Mouse (Mus musculus): ENCODE data around the gene Gm47841. TPM values are rescaled to one million over a fixed set of nuclear protein-coding genes. Genes with fewer than 3 reads are reported as not detected.

Gene Gm47841
- polyA plus RNA-seq (2016; fragmentation: Nextera tagmentation; extraction: Ambion mirVana): not detected in 2 replicates

- Histone ChIP-seq H3K9ac (peak within 1 kb of the TSS; percentile 65), H3K9me3 (no peaks in the 10 kb centered on the region), H3K36me3 (peaks cover 7% of the 10 kb centered on the region; the same call in 1 of the 2 replicates), H3K4me3 (peak within 1 kb of the TSS; percentile 38), H3K27me3 (replicated peaks) (peaks cover 62% of the 10 kb centered on the region), H3K4me1 (peaks cover 24% of the 10 kb centered on the region), H3K27ac (no peak within 1 kb of the TSS), H3K4me2 (replicated peaks) (peak within 1 kb of the TSS; percentile 99)
- 2% methylated on average over 23 of the region's 23 CpGs for WGBS
- peak; percentile 15; the same call in 1 of the 2 replicates for ATAC-seq (ENCODE audit: low FRiP score, low read depth)
These were observed at the start of gene Gm47841 for GRCm38 (mm10) chr15:101047194-101047555. Gm47841 (minus strand) TSS chr15:101047397.

GRCm38 (mm10) chr15:101095392-101095791 is 48.2 kb upstream of the Gm47841 start:
- Histone ChIP-seq H3K27me3 (replicated peaks) (peaks cover 14% of the 10 kb centered on the region), H3K36me3 (no peaks in the 10 kb centered on the region), H3K9me3 (no peaks in the 10 kb centered on the region), H3K9ac (no peak overlapping the region), H3K27ac (no peak overlapping the region), H3K4me2 (replicated peaks) (no peak overlapping the region), H3K4me3 (no peak overlapping the region), H3K4me1 (peaks cover 57% of the 10 kb centered on the region)
- no peak for ATAC-seq (ENCODE audit: low FRiP score, low read depth)
- WGBS: 32% methylated on average over 3 of the region's 3 CpGs

GRCm38 (mm10) chr15:101094979-101095378 is 47.8 kb upstream of the Gm47841 start:
- no peak overlapping the region for H3K9ac ChIP-seq
- H3K4me1 ChIP-seq: peaks cover 57% of the 10 kb centered on the region
- H3K9me3 ChIP-seq: no peaks in the 10 kb centered on the region
- H3K27ac ChIP-seq: no peak overlapping the region
- no peak for ATAC-seq (ENCODE audit: low FRiP score, low read depth)
- no peak overlapping the region for H3K4me2 ChIP-seq (replicated peaks)
- peaks cover 14% of the 10 kb centered on the region for H3K27me3 ChIP-seq (replicated peaks)
- no peaks in the 10 kb centered on the region for H3K36me3 ChIP-seq
- WGBS: 54% methylated on average over 9 of the region's 9 CpGs
- H3K4me3 ChIP-seq: no peak overlapping the region

GRCm38 (mm10) chr15:101093988-101094387 is 46.8 kb upstream of the Gm47841 start:
- peaks cover 14% of the 10 kb centered on the region for H3K27me3 ChIP-seq (replicated peaks)
- no peaks in the 10 kb centered on the region for H3K36me3 ChIP-seq
- no peak overlapping the region for H3K9ac ChIP-seq
- H3K27ac ChIP-seq: peak overlapping the region; percentile 55; the same call in 1 of the 2 replicates
- ATAC-seq (ENCODE audit: low FRiP score, low read depth): no peak
- 35% methylated on average over 6 of the region's 6 CpGs for WGBS
- no peak overlapping the region for H3K4me3 ChIP-seq
- H3K4me2 ChIP-seq (replicated peaks): no peak overlapping the region
- H3K9me3 ChIP-seq: no peaks in the 10 kb centered on the region
- H3K4me1 ChIP-seq: peaks cover 56% of the 10 kb centered on the region

- Histone ChIP-seq H3K27ac (peak overlapping the region; percentile 55), H3K9ac (no peak overlapping the region), H3K9me3 (no peaks in the 10 kb centered on the region), H3K4me2 (replicated peaks) (peak overlapping the region; percentile 42), H3K4me1 (peaks cover 55% of the 10 kb centered on the region), H3K36me3 (no peaks in the 10 kb centered on the region), H3K27me3 (replicated peaks) (peaks cover 14% of the 10 kb centered on the region), H3K4me3 (no peak overlapping the region)
- peak; percentile 95 for ATAC-seq (ENCODE audit: low FRiP score, low read depth)
- WGBS: 4% methylated on average over 25 of the region's 25 CpGs
These were observed 45.8 kb upstream of the Gm47841 start for GRCm38 (mm10) chr15:101092829-101093648.

GRCm38 (mm10) chr15:101092121-101092828 is 45.1 kb upstream of the Gm47841 start:
- H3K36me3 ChIP-seq: no peaks in the 10 kb centered on the region
- H3K4me1 ChIP-seq: peaks cover 48% of the 10 kb centered on the region
- H3K4me2 ChIP-seq (replicated peaks): peak overlapping the region; percentile 42
- no peak overlapping the region for H3K9ac ChIP-seq
- ATAC-seq (ENCODE audit: low FRiP score, low read depth): peak; percentile 59
- no peaks in the 10 kb centered on the region for H3K9me3 ChIP-seq
- peak overlapping the region; percentile 55; the same call in 1 of the 2 replicates for H3K27ac ChIP-seq
- H3K27me3 ChIP-seq (replicated peaks): peaks cover 14% of the 10 kb centered on the region
- H3K4me3 ChIP-seq: no peak overlapping the region
- 17% methylated on average over 14 of the region's 14 CpGs for WGBS

GRCm38 (mm10) chr15:101091551-101091950 is 44.4 kb upstream of the Gm47841 start:
- Histone ChIP-seq H3K4me3 (no peak overlapping the region), H3K36me3 (no peaks in the 10 kb centered on the region), H3K4me1 (peaks cover 43% of the 10 kb centered on the region), H3K9me3 (no peaks in the 10 kb centered on the region), H3K27me3 (replicated peaks) (peaks cover 14% of the 10 kb centered on the region; the same call in 1 of the 2 replicates), H3K9ac (no peak overlapping the region), H3K27ac (no peak overlapping the region), H3K4me2 (replicated peaks) (no peak overlapping the region)
- WGBS: 94% methylated on average over 8 of the region's 8 CpGs
- ATAC-seq (ENCODE audit: low FRiP score, low read depth): no peak

- peaks cover 10% of the 10 kb centered on the region; the same call in 1 of the 2 replicates for H3K27me3 ChIP-seq (replicated peaks)
- H3K9me3 ChIP-seq: no peaks in the 10 kb centered on the region
- no peaks in the 10 kb centered on the region for H3K36me3 ChIP-seq
- no peak overlapping the region for H3K9ac ChIP-seq
- H3K4me3 ChIP-seq: no peak overlapping the region
- H3K4me1 ChIP-seq: peaks cover 23% of the 10 kb centered on the region
- ATAC-seq (ENCODE audit: low FRiP score, low read depth): no peak
- no peak overlapping the region for H3K4me2 ChIP-seq (replicated peaks)
- H3K27ac ChIP-seq: no peak overlapping the region
- WGBS: 50% methylated on average over 4 of the region's 4 CpGs
These were observed 41.1 kb upstream of the Gm47841 start for GRCm38 (mm10) chr15:101088291-101088690.

GRCm38 (mm10) chr15:101086956-101087355 is 39.8 kb upstream of the Gm47841 start:
- Histone ChIP-seq H3K36me3 (no peaks in the 10 kb centered on the region), H3K9ac (no peak overlapping the region), H3K4me2 (replicated peaks) (no peak overlapping the region), H3K9me3 (no peaks in the 10 kb centered on the region), H3K4me3 (no peak overlapping the region), H3K27me3 (replicated peaks) (peaks cover 7% of the 10 kb centered on the region; the same call in 1 of the 2 replicates), H3K4me1 (peaks cover 14% of the 10 kb centered on the region), H3K27ac (no peak overlapping the region)
- ATAC-seq (ENCODE audit: low FRiP score, low read depth): no peak
- 71% methylated on average over 3 of the region's 3 CpGs for WGBS

GRCm38 (mm10) chr15:101086451-101086850 is 39.3 kb upstream of the Gm47841 start:
- Histone ChIP-seq H3K36me3 (no peaks in the 10 kb centered on the region), H3K4me3 (no peak overlapping the region), H3K9me3 (no peaks in the 10 kb centered on the region), H3K9ac (no peak overlapping the region), H3K27me3 (replicated peaks) (peaks cover 4% of the 10 kb centered on the region; the same call in 1 of the 2 replicates), H3K27ac (no peak overlapping the region), H3K4me1 (peaks cover 16% of the 10 kb centered on the region), H3K4me2 (replicated peaks) (no peak overlapping the region)
- WGBS: 73% methylated on average over 9 of the region's 9 CpGs
- no peak for ATAC-seq (ENCODE audit: low FRiP score, low read depth)

GRCm38 (mm10) chr15:101084499-101084898 is 37.3 kb upstream of the Gm47841 start:
- Histone ChIP-seq H3K4me3 (no peak overlapping the region), H3K4me2 (replicated peaks) (no peak overlapping the region), H3K9me3 (no peaks in the 10 kb centered on the region), H3K9ac (no peak overlapping the region), H3K4me1 (peaks cover 25% of the 10 kb centered on the region), H3K36me3 (no peaks in the 10 kb centered on the region), H3K27ac (no peak overlapping the region), H3K27me3 (replicated peaks) (no peaks in the 10 kb centered on the region)
- 83% methylated on average over 10 of the region's 10 CpGs for WGBS
- ATAC-seq (ENCODE audit: low FRiP score, low read depth): no peak

GRCm38 (mm10) chr15:101082236-101082635 is 35.0 kb upstream of the Gm47841 start:
- Histone ChIP-seq H3K4me1 (peaks cover 31% of the 10 kb centered on the region), H3K9me3 (no peaks in the 10 kb centered on the region), H3K4me2 (replicated peaks) (no peak overlapping the region), H3K27ac (no peak overlapping the region), H3K36me3 (no peaks in the 10 kb centered on the region), H3K9ac (no peak overlapping the region), H3K27me3 (replicated peaks) (no peaks in the 10 kb centered on the region; the same call in 1 of the 2 replicates), H3K4me3 (no peak overlapping the region)
- ATAC-seq (ENCODE audit: low FRiP score, low read depth): no peak
- WGBS: 48% methylated on average over 4 of the region's 4 CpGs
